Mouse (Mus musculus) liver, adult 2 months (tissue): Measurements from ENCODE around the gene Spint1. TPM values are rescaled to one million over a fixed set of nuclear protein-coding genes. Genes with fewer than 3 reads are reported as not detected.

Experiments
- DNase-seq: peaks from one replicate; pipeline ENCODE4 v3.0.0-alpha.2; 2011; ENCODE audit warnings: low read depth, low spot score; ENCODE audit errors: extremely low read depth
- H3K27ac ChIP-seq: fragments of 200-500 bp; replicated peaks from 2 replicates; pipeline ENCODE4 v1.5.1; 2012; ENCODE audit warnings: low read depth, mild to moderate bottlenecking, control low read depth, inconsistent platforms, low read length; ENCODE audit not compliant: insufficient read depth
- H3K27me3 ChIP-seq: fragments of 200-500 bp; 2 replicates; pipeline ENCODE4 v1.6.1; 2012; ENCODE audit warnings: mild to moderate bottlenecking, moderate library complexity, low read length, inconsistent platforms; ENCODE audit not compliant: control insufficient read depth, insufficient read depth
- H3K36me3 ChIP-seq: fragments of 200-500 bp; 2 replicates; pipeline ENCODE4 v1.6.1; 2012; ENCODE audit warnings: low read length, inconsistent platforms; ENCODE audit not compliant: control insufficient read depth, insufficient read depth
- H3K4me1 ChIP-seq: fragments of 200-500 bp; 2 replicates; pipeline ENCODE4 v1.6.1; 2011; ENCODE audit warnings: low read length; ENCODE audit not compliant: control insufficient read depth, insufficient read depth
- H3K4me3 ChIP-seq: fragments of 200-500 bp; 2 replicates; pipeline ENCODE4 v1.5.1; 2011; ENCODE audit warnings: low read depth, mild to moderate bottlenecking, control low read depth, low read length, moderate library complexity; ENCODE audit not compliant: insufficient read depth
- H3K79me2 ChIP-seq: fragments of 200-500 bp; 2 replicates; pipeline ENCODE4 v1.6.1; 2012; ENCODE audit warnings: inconsistent platforms, mild to moderate bottlenecking, low read length, moderate library complexity; ENCODE audit not compliant: control insufficient read depth, insufficient read depth
- H3K9ac ChIP-seq: fragments of 200-500 bp; 2 replicates; pipeline ENCODE4 v1.6.1; 2012; ENCODE audit warnings: low read depth, mild to moderate bottlenecking, control low read depth, inconsistent platforms, low read length
- CTCF ChIP-seq: fragments of 200-500 bp; IDR thresholded peaks from 2 replicates; pipeline ENCODE4 v1.5.1; 2011; ENCODE audit warnings: low read depth, low read length, control low read depth
- POLR2A ChIP-seq: fragments of 200-500 bp; IDR thresholded peaks from 2 replicates; pipeline ENCODE4 v1.6.1; 2011; ENCODE audit warnings: low read length, control low read depth; ENCODE audit not compliant: insufficient read depth; ENCODE audit errors: extremely low read depth
- WGBS: fragments of 180-500 bp; shearing (Covaris S2); methylation state at CpG from one replicate; pipeline ENCODE4 v1.1.7; 2018; 5-methylcytosine and 5-hydroxymethylcytosine counted together
- polyA plus RNA-seq: library from polyadenylated mRNA; depleted of rRNA; stranded (reverse); fragments of >200 nt; gene quantifications from 2 replicates; pipeline ENCODE4 v1.2.3, GENCODE M21; 2012
- total RNA-seq: library from RNA; depleted of rRNA; stranded (reverse); fragments of >200 nt; gene quantifications from 2 replicates; pipeline ENCODE4 v1.2.3, GENCODE M21; 2014

Gene Spint1
- total and polyA plus RNA-seq, 2 experiments, result 0.23 to 0.28 TPM

DNA sequence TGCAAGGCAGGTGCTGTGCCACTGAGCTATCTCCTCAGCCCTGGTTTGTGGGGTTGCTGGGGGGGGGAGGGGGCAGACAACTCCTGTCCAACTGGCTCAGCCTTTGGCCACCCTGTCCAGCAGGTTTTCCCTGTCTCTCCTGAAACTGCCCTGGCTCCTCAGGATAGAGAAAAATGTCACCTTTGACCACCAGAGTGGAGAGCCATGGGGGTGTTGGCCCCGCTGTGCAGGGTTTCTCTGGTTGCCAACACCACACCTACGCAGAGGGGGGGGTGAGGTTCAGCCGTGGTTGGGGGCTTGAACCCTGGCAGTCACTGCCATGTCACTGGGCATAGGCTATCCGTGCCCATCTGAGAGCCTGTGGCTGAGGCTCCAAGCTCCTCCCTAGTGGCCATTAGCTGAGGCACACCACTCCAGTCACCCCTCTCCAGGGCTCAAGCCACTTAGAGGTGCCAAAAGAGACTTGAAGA lies 12.5 kb downstream of the Spint1 start:
- WGBS, result 67% methylated on average over 4 of the region's 4 CpGs
- no peak overlapping the region for H3K27ac ChIP-seq
- TF ChIP-seq CTCF (no peak), POLR2A (no peak)

GRCm38 (mm10) chr2:119250377-119250776 lies 13.2 kb downstream of the Spint1 start:
- Histone ChIP-seq H3K4me3 (no peak overlapping the region), H3K36me3 (no peaks in the 10 kb centered on the region), H3K4me1 (peaks cover 6% of the 10 kb centered on the region), H3K27ac (no peak overlapping the region), H3K27me3 (no peaks in the 10 kb centered on the region), H3K79me2 (no peaks in the 10 kb centered on the region), H3K9ac (no peak overlapping the region)
- no peak for TF ChIP-seq POLR2A
- no peak for TF ChIP-seq CTCF
- no peak for DNase-seq
- 63% methylated on average over 5 of the region's 5 CpGs for WGBS

More for the DNA sequence above, 12.5 kb downstream of the Spint1 start:
- no peaks in the 10 kb centered on the region for H3K79me2 ChIP-seq
- no peak for DNase-seq
- no peaks in the 10 kb centered on the region for H3K36me3 ChIP-seq
- no peaks in the 10 kb centered on the region for H3K27me3 ChIP-seq
- H3K4me3 ChIP-seq, result no peak overlapping the region
- H3K9ac ChIP-seq, result no peak overlapping the region
- peaks cover 6% of the 10 kb centered on the region for H3K4me1 ChIP-seq

- H3K79me2 ChIP-seq, result no peaks in the 10 kb centered on the region
- no peaks in the 10 kb centered on the region for H3K36me3 ChIP-seq
- peaks cover 6% of the 10 kb centered on the region for H3K4me1 ChIP-seq
- H3K27me3 ChIP-seq, result no peaks in the 10 kb centered on the region
- TF ChIP-seq CTCF (peak; percentile 94), POLR2A (no peak)
- H3K9ac ChIP-seq, result peak overlapping the region; percentile 41; the same call in 1 of the 2 replicates
- peak; percentile 80 for DNase-seq
- H3K4me3 ChIP-seq, result no peak overlapping the region
- peak overlapping the region; percentile 76 for H3K27ac ChIP-seq
- WGBS, result 4% methylated on average over 11 of the region's 11 CpGs
These were observed 13.8 kb downstream of the Spint1 start for GRCm38 (mm10) chr2:119250826-119251478.

- no peak for DNase-seq
- 34% methylated on average over 7 of the region's 7 CpGs for WGBS
- H3K4me1 ChIP-seq, result peaks cover 6% of the 10 kb centered on the region
- H3K79me2 ChIP-seq, result no peaks in the 10 kb centered on the region
- H3K4me3 ChIP-seq, result no peak overlapping the region
- H3K9ac ChIP-seq, result no peak overlapping the region
- TF ChIP-seq CTCF (no peak), POLR2A (no peak)
- no peaks in the 10 kb centered on the region for H3K36me3 ChIP-seq
- H3K27ac ChIP-seq, result no peak overlapping the region
- H3K27me3 ChIP-seq, result no peaks in the 10 kb centered on the region
These were observed 17.8 kb downstream of the Spint1 start for GRCm38 (mm10) chr2:119254976-119255375.

GRCm38 (mm10) chr2:119260518-119260917 lies 23.4 kb downstream of the Spint1 start:
- H3K27me3 ChIP-seq, result no peaks in the 10 kb centered on the region
- no peak overlapping the region for H3K9ac ChIP-seq
- no peaks in the 10 kb centered on the region for H3K4me1 ChIP-seq
- H3K27ac ChIP-seq, result no peak overlapping the region
- no peak overlapping the region for H3K4me3 ChIP-seq
- WGBS, result 59% methylated on average over 1 of the region's 1 CpGs
- H3K36me3 ChIP-seq, result no peaks in the 10 kb centered on the region
- no peak for DNase-seq
- TF ChIP-seq POLR2A (no peak), CTCF (no peak)
- no peaks in the 10 kb centered on the region for H3K79me2 ChIP-seq

- Histone ChIP-seq H3K4me1 (no peaks in the 10 kb centered on the region), H3K79me2 (no peaks in the 10 kb centered on the region), H3K9ac (no peak overlapping the region), H3K36me3 (no peaks in the 10 kb centered on the region), H3K27ac (no peak overlapping the region), H3K27me3 (no peaks in the 10 kb centered on the region), H3K4me3 (no peak overlapping the region)
- 58% methylated on average over 2 of the region's 2 CpGs for WGBS
- no peak for TF ChIP-seq CTCF
- no peak for TF ChIP-seq POLR2A
- no peak for DNase-seq
These were observed 24.2 kb downstream of the Spint1 start for GRCm38 (mm10) chr2:119261326-119261725.
